Mouse (Mus musculus): ENCODE data around the gene Dync2li1.

- TF ChIP-seq CTCF (IDR thresholded peaks at IDR 0.05; ENCODE audit: borderline replicate concordance, extremely low read depth, insufficient read depth, insufficient read length) (no peak), POLR2A (IDR thresholded peaks at IDR 0.05; ENCODE audit: borderline replicate concordance, extremely low read depth, insufficient read depth, insufficient read length, poor library complexity, severe bottlenecking) (no peak)
These were observed 31.9 kb downstream of the Dync2li1 start for GRCm38 (mm10) chr17:84658195-84658594.

All from brain, embryonic 14.5 days (tissue).